Mouse (Mus musculus): ENCODE data around the gene Gins2. TPM values are rescaled to one million over a fixed set of nuclear protein-coding genes. Genes with fewer than 3 reads are reported as not detected.

Gins2 gene
- polyA plus RNA-seq, 1 experiment from 2014 or later: 23.1 TPM

GRCm38 (mm10) chr8:120563851-120564837, 25.0 kb downstream of the Gins2 start:
- peak; percentile 36 for ATAC-seq
- peaks cover 68% of the 10 kb centered on the region for H3K36me3 ChIP-seq (ENCODE audit: control insufficient read depth, insufficient read depth)
- no peak overlapping the region for H3K9ac ChIP-seq (ENCODE audit: low read depth, low read length)
- H3K4me3 ChIP-seq (ENCODE audit: low read depth, low read length): no peak overlapping the region
- peak overlapping the region; percentile 37 for H3K4me2 ChIP-seq (replicated peaks; ENCODE audit: low read depth)
- H3K27me3 ChIP-seq (replicated peaks; ENCODE audit: control insufficient read depth, insufficient read depth, low read length): no peaks in the 10 kb centered on the region
- peak; percentile 46 for TF ChIP-seq CTCF (IDR thresholded peaks at IDR 0.05; ENCODE audit: low read depth)
- WGBS: 37% methylated on average over 20 of the region's 20 CpGs
- no peaks in the 10 kb centered on the region for H3K9me3 ChIP-seq (ENCODE audit: control insufficient read depth)
- H3K27ac ChIP-seq (ENCODE audit: low read depth, low read length): peak overlapping the region; percentile 70
- H3K4me1 ChIP-seq (replicated peaks; ENCODE audit: control insufficient read depth, insufficient read depth, low read length): 0 out of 2 replicates have a peak, but pooled peaks cover 4% of the 10 kb centered on the region

- Histone ChIP-seq H3K9ac (ENCODE audit: low read depth, low read length) (no peak overlapping the region), H3K4me1 (replicated peaks; ENCODE audit: control insufficient read depth, insufficient read depth, low read length) (0 out of 2 replicates have a peak, but pooled peaks cover 4% of the 10 kb centered on the region), H3K27ac (ENCODE audit: low read depth, low read length) (peak overlapping the region; percentile 70), H3K27me3 (replicated peaks; ENCODE audit: control insufficient read depth, insufficient read depth, low read length) (no peaks in the 10 kb centered on the region), H3K36me3 (ENCODE audit: control insufficient read depth, insufficient read depth) (peaks cover 68% of the 10 kb centered on the region), H3K9me3 (ENCODE audit: control insufficient read depth) (no peaks in the 10 kb centered on the region), H3K4me3 (ENCODE audit: low read depth, low read length) (no peak overlapping the region), H3K4me2 (replicated peaks; ENCODE audit: low read depth) (peak overlapping the region; percentile 37; the same call in 1 of the 2 replicates)
- no peak for ATAC-seq
- TF ChIP-seq CTCF (IDR thresholded peaks at IDR 0.05; ENCODE audit: low read depth): no peak
- 48% methylated on average over 8 of the region's 8 CpGs for WGBS
Observed at GRCm38 (mm10) chr8:120563348-120563724, 25.8 kb downstream of the Gins2 start.

GRCm38 (mm10) chr8:120562680-120563347, 26.3 kb downstream of the Gins2 start:
- no peak for TF ChIP-seq CTCF (IDR thresholded peaks at IDR 0.05; ENCODE audit: low read depth)
- H3K4me1 ChIP-seq (replicated peaks; ENCODE audit: control insufficient read depth, insufficient read depth, low read length): 0 out of 2 replicates have a peak, but pooled peaks cover 4% of the 10 kb centered on the region
- no peak overlapping the region for H3K9ac ChIP-seq (ENCODE audit: low read depth, low read length)

GRCm38 (mm10) chr8:120561539-120562435, 27.3 kb downstream of the Gins2 start:
- 73% methylated on average over 22 of the region's 22 CpGs for WGBS

More at GRCm38 (mm10) chr8:120562680-120563347, 26.3 kb downstream of the Gins2 start:
- Histone ChIP-seq H3K27ac (ENCODE audit: low read depth, low read length) (peak overlapping the region; percentile 70), H3K4me3 (ENCODE audit: low read depth, low read length) (no peak overlapping the region), H3K4me2 (replicated peaks; ENCODE audit: low read depth) (no peak overlapping the region), H3K36me3 (ENCODE audit: control insufficient read depth, insufficient read depth) (peaks cover 67% of the 10 kb centered on the region), H3K27me3 (replicated peaks; ENCODE audit: control insufficient read depth, insufficient read depth, low read length) (no peaks in the 10 kb centered on the region), H3K9me3 (ENCODE audit: control insufficient read depth) (no peaks in the 10 kb centered on the region)
- 79% methylated on average over 18 of the region's 18 CpGs for WGBS
- no peak for ATAC-seq

GRCm38 (mm10) chr8:120560535-120560934, 28.6 kb downstream of the Gins2 start:
- TF ChIP-seq CTCF (IDR thresholded peaks at IDR 0.05; ENCODE audit: low read depth): no peak
- no peak overlapping the region for H3K9ac ChIP-seq (ENCODE audit: low read depth, low read length)
- ATAC-seq: no peak
- 91% methylated on average over 5 of the region's 5 CpGs for WGBS
- H3K27ac ChIP-seq (ENCODE audit: low read depth, low read length): no peak overlapping the region
- H3K9me3 ChIP-seq (ENCODE audit: control insufficient read depth): no peaks in the 10 kb centered on the region
- H3K4me3 ChIP-seq (ENCODE audit: low read depth, low read length): no peak overlapping the region
- H3K36me3 ChIP-seq (ENCODE audit: control insufficient read depth, insufficient read depth): peaks cover 44% of the 10 kb centered on the region
- H3K27me3 ChIP-seq (replicated peaks; ENCODE audit: control insufficient read depth, insufficient read depth, low read length): no peaks in the 10 kb centered on the region
- 0 out of 2 replicates have a peak, but pooled peaks cover 7% of the 10 kb centered on the region for H3K4me1 ChIP-seq (replicated peaks; ENCODE audit: control insufficient read depth, insufficient read depth, low read length)
- no peak overlapping the region for H3K4me2 ChIP-seq (replicated peaks; ENCODE audit: low read depth)

More at GRCm38 (mm10) chr8:120561539-120562435, 27.3 kb downstream of the Gins2 start:
- Histone ChIP-seq H3K27me3 (replicated peaks; ENCODE audit: control insufficient read depth, insufficient read depth, low read length) (no peaks in the 10 kb centered on the region), H3K4me3 (ENCODE audit: low read depth, low read length) (no peak overlapping the region), H3K4me1 (replicated peaks; ENCODE audit: control insufficient read depth, insufficient read depth, low read length) (0 out of 2 replicates have a peak, but pooled peaks cover 6% of the 10 kb centered on the region), H3K4me2 (replicated peaks; ENCODE audit: low read depth) (no peak overlapping the region), H3K27ac (ENCODE audit: low read depth, low read length) (no peak overlapping the region), H3K9me3 (ENCODE audit: control insufficient read depth) (no peaks in the 10 kb centered on the region), H3K36me3 (ENCODE audit: control insufficient read depth, insufficient read depth) (peaks cover 57% of the 10 kb centered on the region), H3K9ac (ENCODE audit: low read depth, low read length) (no peak overlapping the region)
- TF ChIP-seq CTCF (IDR thresholded peaks at IDR 0.05; ENCODE audit: low read depth): peak; percentile 75
- ATAC-seq: peak; percentile 8; the same call in 1 of the 2 replicates

Data from intestine, postnatal 0 days (tissue).